Mouse (Mus musculus) myocyte (in vitro differentiated cells): ENCODE results near the gene Dip2c.

ENCODE experiments used
- CEBPB ChIP-seq: IDR thresholded peaks from 2 replicates; pipeline ENCODE4 v1.6.1; 2011; ENCODE audit warnings: mild to moderate bottlenecking, moderate library complexity; ENCODE audit not compliant: poor library complexity, insufficient read depth, severe bottlenecking
- E2F4 ChIP-seq: IDR thresholded peaks from one replicate; pipeline ENCODE4 v1.6.1; 2011; ENCODE audit warnings: mild to moderate bottlenecking, control low read depth, moderate library complexity; ENCODE audit not compliant: insufficient read depth
- MAX ChIP-seq: IDR thresholded peaks from one replicate; pipeline ENCODE4 v1.6.1; 2011; ENCODE audit warnings: low read depth, mild to moderate bottlenecking, control low read depth
- MYOG ChIP-seq, 3 experiments: IDR thresholded peaks; one replicate each; pipeline ENCODE4 v1.6.1; 2011; ENCODE audit warnings: control low read depth in 2 of 3, low read depth in 2 of 3, mild to moderate bottlenecking in 2 of 3; ENCODE audit not compliant: insufficient read length in 2 of 3, control insufficient read depth in 1 of 3, insufficient read depth in 1 of 3
- POLR2A ChIP-seq: IDR thresholded peaks from one replicate; pipeline ENCODE4 v1.6.1; 2011; ENCODE audit warnings: low read depth, mild to moderate bottlenecking, control low read depth, moderate library complexity; ENCODE audit not compliant: insufficient read length
- POLR2AphosphoS2 ChIP-seq: IDR thresholded peaks from one replicate; pipeline ENCODE4 v1.6.1; 2011; ENCODE audit warnings: low read depth, control low read depth; ENCODE audit not compliant: insufficient read length
- REST ChIP-seq: IDR thresholded peaks from one replicate; pipeline ENCODE4 v1.6.1; 2011; ENCODE audit warnings: mild to moderate bottlenecking, control low read depth, moderate library complexity; ENCODE audit not compliant: insufficient read depth, insufficient read length
- TCF12 ChIP-seq: IDR thresholded peaks from one replicate; pipeline ENCODE4 v1.6.1; 2011; ENCODE audit warnings: mild to moderate bottlenecking, control low read depth; ENCODE audit not compliant: poor library complexity, insufficient read depth, severe bottlenecking
- TCF3 ChIP-seq: IDR thresholded peaks from one replicate; pipeline ENCODE4 v1.6.1; 2011; ENCODE audit warnings: low read depth, control low read depth; ENCODE audit not compliant: insufficient read length
- USF1 ChIP-seq: IDR thresholded peaks from one replicate; pipeline ENCODE4 v1.6.1; 2011; ENCODE audit warnings: low read depth, mild to moderate bottlenecking, control low read depth, moderate library complexity

DNA sequence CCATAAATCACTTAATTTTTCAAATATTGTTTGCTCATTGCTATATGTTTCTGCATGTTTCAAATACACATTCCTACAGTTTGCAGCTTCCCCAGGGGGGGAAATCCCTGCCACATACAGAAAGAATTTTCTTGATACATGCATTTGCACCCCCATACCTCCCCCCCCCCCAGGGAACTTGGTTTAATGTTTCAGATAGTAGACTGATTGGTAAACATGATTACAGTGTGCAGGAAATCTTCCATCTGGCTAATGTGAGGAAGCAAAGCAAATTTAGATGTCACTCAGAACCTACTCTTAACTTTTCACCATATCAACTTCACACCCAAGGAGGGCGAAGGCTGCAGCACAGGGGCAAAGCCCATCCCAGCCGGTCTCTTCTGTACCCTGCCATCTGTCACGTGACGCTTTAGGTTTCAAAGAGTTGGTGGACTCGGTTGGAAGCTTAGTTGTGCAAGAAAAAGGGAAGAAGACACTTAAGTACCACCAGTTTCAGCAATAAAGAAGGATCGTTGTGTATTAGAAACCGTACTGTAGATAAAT lies 391.7 kb downstream of the Dip2c start:
- no peak for TF ChIP-seq POLR2A
- TF ChIP-seq REST = no peak
- TF ChIP-seq POLR2AphosphoS2 = no peak
- no peak for TF ChIP-seq MYOG (IDR thresholded peaks at IDR 0.05; ENCODE audit: control insufficient read depth in 1 of 3, insufficient read depth in 1 of 3, insufficient read length in 2 of 3, low read depth in 2 of 3)
- TF ChIP-seq CEBPB = no peak
- no peak for TF ChIP-seq E2F4
- no peak for TF ChIP-seq USF1
- TF ChIP-seq TCF12 = no peak
- TF ChIP-seq MAX = no peak
- TF ChIP-seq TCF3 = no peak
